Mouse (Mus musculus): ENCODE measurements around the gene 3110001I22Rik. TPM values are rescaled to one million over a fixed set of nuclear protein-coding genes. Genes with fewer than 3 reads are reported as not detected.

The 3110001I22Rik gene
- polyA plus RNA-seq (2015; fragmentation: Nextera tagmentation; extraction: Ambion mirVana), result 4.2 and 4.6 TPM in 2 replicates

GRCm38 (mm10) chr16:13671685-13672385, at the start of gene 3110001I22Rik, which contains the start of gene Bfar:
Gene 3110001I22Rik (plus strand): TSS chr16:13671929.
Gene Bfar (plus strand): TSS chr16:13671858.

GRCm38 (mm10) chr16:13667878-13668343, 3.8 kb upstream of the 3110001I22Rik start, which contains the start of gene Parn:
Gene Parn (minus strand): TSS chr16:13668170.

Other genes starting within 250 kb of the 3110001I22Rik start
- gene Parn, start 3.8 kb upstream of the 3110001I22Rik start, polyA plus RNA-seq (2015; fragmentation: Nextera tagmentation; extraction: Ambion mirVana), result 29.8 and 40.5 TPM in 2 replicates
- 34.0 and 41.5 TPM in 2 replicates for gene Bfar, start 71 bp upstream of the 3110001I22Rik start, polyA plus RNA-seq (2015; fragmentation: Nextera tagmentation; extraction: Ambion mirVana)
- gene Pla2g10, start 59.1 kb downstream of the 3110001I22Rik start, polyA plus RNA-seq (2015; fragmentation: Nextera tagmentation; extraction: Ambion mirVana), result 0.19 and 0.93 TPM in 2 replicates
- gene Rrn3, start 108.8 kb downstream of the 3110001I22Rik start, polyA plus RNA-seq (2015; fragmentation: Nextera tagmentation; extraction: Ambion mirVana), result 29.2 and 48.2 TPM in 2 replicates
- gene Ntan1, start 146.9 kb downstream of the 3110001I22Rik start, polyA plus RNA-seq (2015; fragmentation: Nextera tagmentation; extraction: Ambion mirVana), result 133 and 164 TPM in 2 replicates
- 40.8 and 60.1 TPM in 2 replicates for gene Pdxdc1, start 231.2 kb downstream of the 3110001I22Rik start, polyA plus RNA-seq (2015; fragmentation: Nextera tagmentation; extraction: Ambion mirVana)
- 6.6 and 11.9 TPM in 2 replicates for gene Mpv17l, start 231.2 kb downstream of the 3110001I22Rik start, polyA plus RNA-seq (2015; fragmentation: Nextera tagmentation; extraction: Ambion mirVana)